Mouse (Mus musculus) activated CD4-positive, CD25-positive, alpha-beta regulatory T cell, adult 4 months (primary cell): ENCODE data around the gene Gm4177. TPM values are rescaled to one million over a fixed set of nuclear protein-coding genes. Genes with fewer than 3 reads are reported as not detected.
"Not testable (repeated sequence)": the region's sequence is repeated elsewhere in the genome, so short reads cannot be mapped to it uniquely, and the experiment has no call there.

Experiments
- ATAC-seq: one replicate; pipeline ENCODE4 v1.8.0; 2017
- polyA plus RNA-seq, 2 experiments: library from polyadenylated mRNA; unstranded; fragments of 100-300 nt; shearing (Covaris generic); gene quantifications; one replicate each; pipeline ENCODE4 v1.2.1; 2017

Gene Gm4177
- not detected for polyA plus RNA-seq

DNA sequence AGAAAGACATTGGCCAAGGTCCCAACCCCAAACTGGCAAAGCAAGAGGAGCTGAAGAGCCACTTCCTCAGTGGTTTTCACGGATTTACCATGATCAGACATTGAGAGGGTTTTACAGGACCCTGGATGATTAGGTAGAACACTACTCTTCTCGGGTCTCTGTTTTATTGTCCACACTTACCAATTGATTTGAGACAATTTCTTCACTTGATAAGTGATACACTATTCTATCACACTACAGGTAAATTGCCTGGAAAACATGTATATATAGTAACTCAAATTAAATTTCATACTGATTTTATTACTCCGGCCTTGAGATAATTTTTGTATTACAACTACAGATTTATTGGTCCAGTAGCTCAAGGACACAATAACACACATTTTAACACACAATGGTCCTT, at the start of gene Gm4177:
Gm4177 (minus strand) TSS at position 101 of the 400 bp plus-strand sequence.
- ATAC-seq: not testable (repeated sequence)

DNA sequence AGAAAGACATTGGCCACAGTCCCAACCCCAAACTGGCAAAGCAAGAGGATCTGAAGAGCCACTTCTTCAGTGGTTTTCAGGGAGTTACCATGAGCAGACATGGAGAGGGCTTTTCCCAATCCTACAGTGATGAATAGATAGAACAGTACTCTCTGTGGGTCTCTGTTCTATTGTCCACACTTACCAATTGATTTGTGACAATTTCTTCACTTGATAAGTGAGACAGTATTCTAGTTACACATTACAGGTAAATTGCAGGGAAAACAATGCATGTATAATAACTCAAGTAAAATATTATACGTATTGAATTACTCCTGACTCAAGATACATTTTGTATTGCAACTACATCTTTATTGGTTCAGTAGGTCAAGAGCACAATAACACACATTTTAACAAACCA, 47.6 kb upstream of the Gm4177 start, which contains the start of gene Gm5725:
Gm5725 (minus strand) TSS at position 101 of the 400 bp plus-strand sequence.
- ATAC-seq: not testable (repeated sequence)

DNA sequence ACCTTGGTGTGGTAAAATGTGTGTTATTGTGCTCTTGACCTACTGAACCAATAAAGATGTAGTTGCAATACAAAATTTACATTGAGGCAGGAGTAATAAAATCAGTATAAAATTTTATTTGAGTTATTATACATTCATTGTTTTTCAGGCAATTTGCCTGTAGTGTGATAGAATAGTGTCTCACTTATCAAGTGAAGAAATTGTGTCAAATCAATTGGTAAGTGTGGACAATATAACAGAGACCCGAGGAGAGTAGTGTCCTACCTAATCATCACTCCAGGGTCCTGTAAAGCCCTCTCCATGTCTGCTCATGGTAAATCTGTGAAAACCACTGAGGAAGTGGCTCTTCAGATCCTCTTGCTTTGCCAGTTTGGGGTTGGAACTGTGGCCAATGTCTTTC, 35.5 kb upstream of the Gm4177 start, which contains the start of gene Vmn1r135:
Vmn1r135 (plus strand) TSS at position 301 of the 400 bp plus-strand sequence.
- not testable (repeated sequence) for ATAC-seq

DNA sequence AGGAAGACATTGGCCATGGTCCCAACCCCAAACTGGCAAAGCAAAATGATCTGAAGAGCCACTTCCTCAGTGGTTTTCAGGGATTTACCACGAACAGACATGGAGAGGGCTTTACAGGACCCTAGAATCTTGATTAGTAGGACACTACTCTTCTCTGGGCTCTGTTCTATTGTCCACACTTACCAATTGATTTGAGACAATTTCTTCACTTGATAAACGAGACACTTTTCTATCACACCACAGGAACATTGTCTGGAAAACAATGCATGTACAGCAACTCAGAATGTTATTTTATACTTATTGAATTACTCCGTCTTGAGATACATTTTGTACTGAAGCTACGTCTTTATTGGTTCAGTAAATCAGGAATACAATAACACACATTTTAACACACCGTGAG, 35.2 kb downstream of the Gm4177 start, which contains the start of gene Gm4175:
Gm4175 (minus strand) TSS at position 101 of the 400 bp plus-strand sequence.
- ATAC-seq: not testable (repeated sequence)

Other genes starting within 250 kb of the Gm4177 start
- gene Vmn1r132, start 182.6 kb downstream of the Gm4177 start, polyA plus RNA-seq: not detected
- not detected for gene Gm4175, start 35.3 kb downstream of the Gm4177 start, polyA plus RNA-seq
- gene Vmn1r135, start 35.6 kb upstream of the Gm4177 start, polyA plus RNA-seq: not detected
- not detected for gene Gm5725, start 47.5 kb upstream of the Gm4177 start, polyA plus RNA-seq
- gene Gm5891, start 124.6 kb upstream of the Gm4177 start, polyA plus RNA-seq: not detected
- not detected for gene Vmn1r137, start 197.9 kb upstream of the Gm4177 start, polyA plus RNA-seq
- gene Vmn1r138, start 232.2 kb upstream of the Gm4177 start, polyA plus RNA-seq: not detected